Mouse (Mus musculus) kidney, adult 2 months (tissue): ENCODE results near the gene Ttc25.

ENCODE experiments used
- CTCF ChIP-seq: fragments of 200-500 bp; conservative IDR thresholded peaks from 2 replicates; pipeline ENCODE4 v1.5.1; 2011; ENCODE audit warnings: low read depth, mild to moderate bottlenecking, control low read depth, low read length, moderate library complexity, mixed read lengths; ENCODE audit not compliant: insufficient read depth, insufficient read length
- POLR2A ChIP-seq: fragments of 200-500 bp; IDR thresholded peaks from one replicate; pipeline ENCODE4 v1.6.1; 2011; ENCODE audit warnings: low read depth, low read length, control low read depth

GRCm38 (mm10) chr11:100510556-100510955 lies 34.9 kb upstream of the Ttc25 start:
- no peak for TF ChIP-seq POLR2A
- TF ChIP-seq CTCF = no peak
